Mouse (Mus musculus): ENCODE measurements at regions not wholly inside any gene's neighbourhood (a gene's known extent, or its start where the extent isn't known, plus 50 kb on each side); places are given as distances from the start of the nearest gene placed in this dataset.

GRCm38 (mm10) chr13:46098621-46099020 is 133.8 kb upstream of the Atxn1 start:
- TF ChIP-seq CTCF (IDR thresholded peaks at IDR 0.05; ENCODE audit: control insufficient read depth, insufficient read depth, insufficient read length) (no peak), MAX (IDR thresholded peaks at IDR 0.05) (no peak), USF1 (IDR thresholded peaks at IDR 0.05; ENCODE audit: low read depth) (no peak), MYOG (IDR thresholded peaks at IDR 0.05; ENCODE audit: control insufficient read depth, extremely low read depth, insufficient read length) (no peak), MYOD1 (IDR thresholded peaks at IDR 0.05; ENCODE audit: control insufficient read depth, insufficient read length, low read depth) (no peak), CEBPB (IDR thresholded peaks at IDR 0.05; ENCODE audit: low read depth) (no peak), FOSL1 (IDR thresholded peaks at IDR 0.05; ENCODE audit: insufficient read depth, low read length, poor library complexity, severe bottlenecking) (no peak)

Data from C2C12 (cell line).